12 mouse cellular contexts compared by ENCODE assay signal in the genomic region with DNA sequence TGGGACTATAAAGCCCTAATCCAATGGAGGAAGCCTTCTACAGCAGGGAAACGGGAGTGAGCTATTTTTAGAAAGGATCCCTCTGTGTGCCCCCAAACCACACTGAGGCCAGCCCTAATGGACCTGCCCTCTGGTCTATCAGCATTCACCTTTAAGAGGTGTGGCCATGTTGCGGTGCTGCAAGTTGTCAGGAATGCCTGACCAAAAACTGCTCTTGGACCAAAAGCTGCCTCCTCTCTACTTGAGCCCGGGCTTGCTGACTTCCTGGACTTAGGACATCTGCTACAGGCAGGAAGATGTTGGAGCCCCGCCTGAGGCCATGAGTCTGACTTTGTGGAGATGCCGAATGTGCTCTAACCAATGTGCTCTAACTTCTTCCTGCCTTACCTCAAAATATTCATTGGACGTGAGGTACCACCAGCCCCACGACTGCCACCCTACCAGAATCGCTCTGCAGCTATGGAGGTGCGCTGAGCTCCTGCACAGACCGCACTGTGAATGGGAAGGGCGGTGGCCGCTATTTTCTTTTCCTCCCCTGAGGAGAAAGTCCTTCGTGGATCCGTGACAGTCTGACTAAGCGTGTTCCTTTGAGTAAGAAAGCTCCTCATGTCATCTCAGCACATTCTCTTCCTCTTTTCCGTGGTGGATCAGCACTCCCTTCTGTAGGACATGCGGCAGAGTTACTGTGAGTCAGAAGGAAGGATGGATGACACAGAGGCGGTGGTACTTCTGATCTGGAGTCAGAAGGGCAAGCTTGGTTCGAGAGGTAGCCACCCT.
DNase-seq lines count a peak whose midpoint lies in the region; ATAC-seq and TF ChIP-seq lines count a peak whose summit lies in the region.
"Had no signal": no experiment of that assay in that cellular context is flagged by ENCODE, and none has a peak within 500 bp of the region (broad histone marks: within the 10 kb centered on the region; RNA-seq: fewer than 3 reads in every experiment).

No protein-coding gene starts in this region.

- no peaks in the 10 kb centered on the region for H3K27me3 ChIP-seq in lung, embryonic 15.5 days
- no peaks in the 10 kb centered on the region for H3K27me3 ChIP-seq in intestine, postnatal 0 days (replicated peaks; ENCODE audit: control insufficient read depth, insufficient read depth, low read length)

- intact Hi-C loops in heart, postnatal 25 days (cut with DNase I), result loop anchor here (2.0 to 5.0 kb wide), 4 partner anchors 45 to 121 kb away; no protein-coding TSS in a partner anchor

- H3K36me3 ChIP-seq in lung, embryonic 15.5 days, result no peaks in the 10 kb centered on the region
- no peaks in the 10 kb centered on the region for H3K36me3 ChIP-seq in intestine, postnatal 0 days (ENCODE audit: control insufficient read depth, insufficient read depth)

- H3K27ac ChIP-seq in lung, embryonic 15.5 days, result peak overlapping the region; percentile 62
- no peak overlapping the region for H3K27ac ChIP-seq in intestine, postnatal 0 days (ENCODE audit: low read depth, low read length)
- H3K27ac ChIP-seq: hindbrain, embryonic 14.5 days had no signal

- H3K4me3 ChIP-seq in lung, embryonic 15.5 days, result no peak overlapping the region
- no peak overlapping the region for H3K4me3 ChIP-seq in intestine, postnatal 0 days (ENCODE audit: low read depth, low read length)
- H3K4me3 ChIP-seq: myocyte had no signal

- TF ChIP-seq CTCF in intestine, postnatal 0 days (IDR thresholded peaks at IDR 0.05; ENCODE audit: low read depth), result no peak

- 70% methylated on average over 19 of the region's 19 CpGs for WGBS in lung, embryonic 15.5 days
- 70% methylated on average over 19 of the region's 19 CpGs for WGBS in intestine, postnatal 0 days

- no peaks in the 10 kb centered on the region for H3K9me3 ChIP-seq in lung, embryonic 15.5 days
- no peaks in the 10 kb centered on the region for H3K9me3 ChIP-seq in intestine, postnatal 0 days (ENCODE audit: control insufficient read depth)

- no peak for ATAC-seq in lung, embryonic 15.5 days (ENCODE audit: borderline replicate concordance, extremely low read depth, low FRiP score, low TSS enrichment)
- no peak for ATAC-seq in intestine, postnatal 0 days

- H3K9ac ChIP-seq in lung, embryonic 15.5 days, result no peak overlapping the region
- no peak overlapping the region for H3K9ac ChIP-seq in intestine, postnatal 0 days (ENCODE audit: low read depth, low read length)
- H3K9ac ChIP-seq: hindbrain, embryonic 14.5 days had no signal

- no peak overlapping the region for H3K4me2 ChIP-seq in lung, embryonic 15.5 days
- no peak overlapping the region for H3K4me2 ChIP-seq in intestine, postnatal 0 days (replicated peaks; ENCODE audit: low read depth)
- H3K4me2 ChIP-seq: hindbrain, embryonic 14.5 days had no signal

- peak; percentile 29 for DNase-seq in gastrocnemius, postnatal 25 days
- DNase-seq in gastrocnemius, adult 18-20 months (ENCODE audit: low spot score), result no peak
- no peak for DNase-seq in lung, postnatal 10 days
- peak; percentile 5 for DNase-seq in c-Kit-positive CD71-negative TER-119-negative erythroid progenitor cells, embryonic 14.5 days (ENCODE audit: low read depth)
- peak; percentile 17 for DNase-seq in heart, postnatal 25 days (ENCODE audit: low spot score)
- no peak for DNase-seq in adrenal gland, postnatal 4 days (ENCODE audit: low spot score in 2 of 2)
- DNase-seq: cerebellum, adult 18-20 months; left cerebral cortex, postnatal 4 days had no signal

- peaks cover 37% of the 10 kb centered on the region for H3K4me1 ChIP-seq in lung, embryonic 15.5 days
- H3K4me1 ChIP-seq in intestine, postnatal 0 days (replicated peaks; ENCODE audit: control insufficient read depth, insufficient read depth, low read length), result no peaks in the 10 kb centered on the region

Comparison
In these comparisons a context has a peak if more than half of its experiments do, and no peak if none do; other contexts are left out.
1. DNase-seq: peak in gastrocnemius, postnatal 25 days (single experiment), c-Kit-positive CD71-negative TER-119-negative erythroid progenitor cells, embryonic 14.5 days (single experiment) and heart, postnatal 25 days (single experiment); none in gastrocnemius, adult 18-20 months (single experiment), lung, postnatal 10 days (single experiment) and adrenal gland, postnatal 4 days (0 of 2).